In the genomic region with DNA sequence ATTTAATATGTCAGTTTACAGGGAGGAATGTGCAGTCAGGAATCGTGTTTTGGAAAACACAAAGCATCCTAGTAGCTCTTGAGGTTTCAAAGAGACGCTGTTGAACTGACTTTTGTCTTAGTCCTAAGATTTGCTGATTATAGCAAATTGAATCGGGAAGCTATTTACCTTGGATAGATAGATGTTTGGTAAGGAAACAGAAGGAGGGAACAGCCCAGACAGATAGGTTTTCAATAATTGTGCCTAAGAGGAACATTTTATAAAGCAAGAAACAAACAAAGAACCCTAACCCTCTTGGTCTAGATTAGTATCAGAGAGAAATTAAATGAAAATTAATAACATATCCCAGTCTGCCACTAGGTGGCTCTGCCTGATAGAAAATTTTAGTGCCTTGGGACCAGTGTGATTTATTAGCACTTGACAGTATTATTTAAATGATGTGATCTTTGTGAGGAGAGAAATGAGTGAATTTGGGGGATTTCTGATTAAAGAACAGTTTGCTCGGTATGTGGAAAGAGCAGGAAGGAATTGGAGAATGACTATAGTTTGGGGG, we compare ENCODE assay signal across 9 mouse cellular contexts. TPM values are rescaled to one million over a fixed set of nuclear protein-coding genes. Genes with fewer than 3 reads are reported as not detected.
DNase-seq lines count a peak whose midpoint lies in the region; ATAC-seq and TF ChIP-seq lines count a peak whose summit lies in the region.
"Had no signal": no experiment of that assay in that cellular context is flagged by ENCODE, and none has a peak within 500 bp of the region (broad histone marks: within the 10 kb centered on the region; RNA-seq: fewer than 3 reads in every experiment).

No protein-coding gene starts in this region.

- no peak overlapping the region for H3K9ac ChIP-seq in heart, postnatal 0 days (replicated peaks; ENCODE audit: low read depth, low read length)
- H3K9ac ChIP-seq: midbrain, embryonic 12.5 days had no signal

- peak; percentile 85 for TF ChIP-seq CTCF in gastrocnemius, adult 2 months (IDR thresholded peaks at IDR 0.05)
- peak; percentile 77 for TF ChIP-seq CTCF in heart, postnatal 0 days (IDR thresholded peaks at IDR 0.05; ENCODE audit: low read depth)

- no peak for ATAC-seq in heart, postnatal 0 days (ENCODE audit: insufficient read depth, low read depth)
- no peak for ATAC-seq in megakaryocyte, adult 5-6 weeks (ENCODE audit: poor library complexity, severe bottlenecking)

- no peak for TF ChIP-seq EP300 in heart, postnatal 0 days (IDR thresholded peaks at IDR 0.05; ENCODE audit: low read depth)

- intact Hi-C loops in gastrocnemius, adult 2 months (cut with DNase I): loop anchor here (1.0 to 10.0 kb wide), 4 partner anchors 75 to 214 kb away; partner anchors contain the start of gene Fbxw7

- no peak overlapping the region for H3K4me2 ChIP-seq in heart, postnatal 0 days (ENCODE audit: low read depth, low read length)
- H3K4me2 ChIP-seq: midbrain, embryonic 12.5 days had no signal

- H3K27ac ChIP-seq in gastrocnemius, adult 2 months: no peak overlapping the region
- no peak overlapping the region for H3K27ac ChIP-seq in heart, postnatal 0 days (ENCODE audit: low read depth)
- H3K27ac ChIP-seq: midbrain, embryonic 12.5 days had no signal

- WGBS in heart, postnatal 0 days: 49% methylated on average over 4 of the region's 4 CpGs

- H3K36me3 ChIP-seq in heart, postnatal 0 days (replicated peaks; ENCODE audit: control insufficient read depth, insufficient read depth, low read length): no peaks in the 10 kb centered on the region
- H3K36me3 ChIP-seq: midbrain, embryonic 12.5 days had no signal

- no peaks in the 10 kb centered on the region; the same call in 1 of the 2 replicates for H3K4me1 ChIP-seq in heart, postnatal 0 days (ENCODE audit: control insufficient read depth, insufficient read depth)

- H3K27me3 ChIP-seq in heart, postnatal 0 days (ENCODE audit: control insufficient read depth, insufficient read depth, low read length): no peaks in the 10 kb centered on the region

- H3K9me3 ChIP-seq in heart, postnatal 0 days (replicated peaks; ENCODE audit: control insufficient read depth, low read length): no peaks in the 10 kb centered on the region
- H3K9me3 ChIP-seq: midbrain, embryonic 12.5 days had no signal

- DNase-seq in gastrocnemius, adult 2 months: no peak
- DNase-seq in gastrocnemius, postnatal 4 days (ENCODE audit: low spot score in 2 of 2): no peak
- peak; percentile 10 for DNase-seq in ovary, postnatal 14 days (ENCODE audit: low spot score)
- DNase-seq in ovary, postnatal 10 days (ENCODE audit: low spot score): no peak
- DNase-seq in heart, postnatal 0 days (ENCODE audit: low spot score): peak; percentile 74
- DNase-seq in retina, embryonic 14.5 days (ENCODE audit: low spot score): peak; percentile 82
- DNase-seq in thymus, postnatal 4 days: no peak

- no peak overlapping the region for H3K4me3 ChIP-seq in gastrocnemius, adult 2 months
- no peak overlapping the region for H3K4me3 ChIP-seq in heart, postnatal 0 days (ENCODE audit: low read depth, low read length)
- H3K4me3 ChIP-seq: midbrain, embryonic 12.5 days had no signal

RNA-seq across cellular contexts. Expression of gene Tmem154, which starts 26.7 kb away (rescaled TPM):
- under 1 TPM; 0.73 to 0.74 TPM for total RNA-seq in gastrocnemius, adult 2 months (2021)
- total RNA-seq in gastrocnemius, postnatal 4 days (2021): 1 to 10 TPM; 2.0 TPM
- total RNA-seq in heart, postnatal 0 days (2014; rRNA removed; ENCODE audit: low replicate concordance): 0.57 and 1.7 TPM in 2 replicates
- polyA plus RNA-seq in heart, postnatal 0 days (2015; fragmentation: Nextera tagmentation; extraction: Ambion mirVana): 0.89 and 1.2 TPM in 2 replicates
- 94.0 and 94.4 TPM in 2 replicates for total RNA-seq in megakaryocyte, adult 5-6 weeks (2015)
- total RNA-seq in megakaryocyte, adult 5-6 weeks (2017): 44.4 and 60.0 TPM in 2 replicates

Comparison
In these comparisons a context has a peak if more than half of its experiments do, and no peak if none do; other contexts are left out.
1. DNase-seq: peak in ovary, postnatal 14 days (single experiment), heart, postnatal 0 days (single experiment) and retina, embryonic 14.5 days (single experiment); none in gastrocnemius, adult 2 months (single experiment), gastrocnemius, postnatal 4 days (0 of 2), ovary, postnatal 10 days (single experiment) and thymus, postnatal 4 days (single experiment).
2. RNA of gene Tmem154, which starts 26.7 kb away (total RNA-seq): 44.4 to 94.4 TPM in megakaryocyte, adult 5-6 weeks; 2.0 TPM in gastrocnemius, postnatal 4 days, 0.73 to 0.74 TPM in gastrocnemius, adult 2 months and 0.57 to 1.7 TPM in heart, postnatal 0 days; every median in the first group is over 10 times any median in the second.